22 mouse cellular contexts compared by ENCODE assay signal in the genomic region with DNA sequence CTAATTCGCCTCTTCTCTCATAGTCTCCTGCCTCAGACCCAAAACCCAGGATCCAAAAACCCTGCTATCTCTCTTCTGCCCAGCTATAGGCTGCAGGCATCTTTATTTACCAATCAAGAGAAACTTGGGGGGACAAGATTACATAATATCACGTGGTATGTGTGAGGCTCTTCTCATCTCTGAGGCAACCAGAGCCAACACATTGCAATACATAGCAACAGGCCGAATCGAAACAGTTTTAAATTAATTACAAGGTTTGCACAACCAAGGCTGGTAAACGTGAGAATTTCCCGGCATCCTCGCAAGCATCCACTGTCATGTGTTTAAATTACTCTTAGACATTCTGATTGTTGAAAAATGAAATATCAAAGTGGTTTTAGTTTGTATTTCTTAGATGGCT. TPM values are rescaled to one million over a fixed set of nuclear protein-coding genes. Genes with fewer than 3 reads are reported as not detected.
DNase-seq lines count a peak whose midpoint lies in the region; ATAC-seq lines count a peak whose summit lies in the region.
"Had no signal": no experiment of that assay in that cellular context is flagged by ENCODE, and none has a peak within 500 bp of the region (broad histone marks: within the 10 kb centered on the region; RNA-seq: fewer than 3 reads in every experiment).

No protein-coding gene starts in this region.

- peak; percentile 76 for ATAC-seq in common myeloid progenitor, adult 5-6 weeks (replicated peaks; ENCODE audit: low read depth, poor library complexity, severe bottlenecking)
- ATAC-seq in megakaryocyte, adult 5-6 weeks (ENCODE audit: poor library complexity, severe bottlenecking), result peak; percentile 66
- ATAC-seq: CD4-positive, CD25-positive, alpha-beta regulatory T cell, adult 4 months; forebrain, embryonic 14.5 days had no signal

- no peaks in the 10 kb centered on the region for H3K9me3 ChIP-seq in forebrain, embryonic 10.5 days
- H3K9me3 ChIP-seq: embryonic facial prominence, embryonic 10.5 days; G1E; heart, embryonic 10.5 days; hindbrain, embryonic 10.5 days had no signal

- H3K4me1 ChIP-seq in forebrain, embryonic 10.5 days, result no peaks in the 10 kb centered on the region
- H3K4me1 ChIP-seq: embryonic facial prominence, embryonic 10.5 days; heart, embryonic 10.5 days; hindbrain, embryonic 10.5 days had no signal

- 91% methylated on average over 7 of the region's 7 CpGs for WGBS in forebrain, embryonic 10.5 days

- H3K36me3 ChIP-seq in forebrain, embryonic 10.5 days (replicated peaks), result no peaks in the 10 kb centered on the region
- H3K36me3 ChIP-seq: embryonic facial prominence, embryonic 10.5 days; G1E; heart, embryonic 10.5 days; hindbrain, embryonic 10.5 days had no signal

- no peaks in the 10 kb centered on the region for H3K27me3 ChIP-seq in forebrain, embryonic 10.5 days (ENCODE audit: poor library complexity, severe bottlenecking)

- peak; percentile 10 for DNase-seq in lung, postnatal 25 days (ENCODE audit: low spot score)
- DNase-seq in lung, postnatal 14 days, result no peak
- DNase-seq in forebrain, embryonic 10.5 days (ENCODE audit: extremely low spot score, low spot score), result no peak
- no peak for DNase-seq in thymus, postnatal 36 days
- DNase-seq: adrenal gland, postnatal 10 days; B cell, adult 2 months; cerebellum, adult 18-20 months; cerebellum, adult 9-11 months; cerebellum, postnatal 36 days; gastrocnemius, adult 2 months; gastrocnemius, postnatal 25 days; heart, adult 18-20 months; heart, postnatal 10 days had no signal

- H3K27ac ChIP-seq in forebrain, embryonic 10.5 days, result no peak overlapping the region
- H3K27ac ChIP-seq: embryonic facial prominence, embryonic 10.5 days; gastrocnemius, adult 2 months; heart, embryonic 10.5 days; hindbrain, embryonic 10.5 days; hindbrain, embryonic 14.5 days had no signal

- H3K4me3 ChIP-seq in forebrain, embryonic 10.5 days, result no peak overlapping the region
- H3K4me3 ChIP-seq: embryonic facial prominence, embryonic 10.5 days; gastrocnemius, adult 2 months; heart, embryonic 10.5 days; hindbrain, embryonic 10.5 days had no signal

RNA-seq across cellular contexts. Expression of a gene that starts 47.1 kb away (rescaled TPM):
- total RNA-seq in common myeloid progenitor, adult 5-6 weeks (2017), result 53.4 and 57.9 TPM in 2 replicates
- total RNA-seq in megakaryocyte, adult 5-6 weeks (2015), result 34.7 and 41.9 TPM in 2 replicates
- total RNA-seq in megakaryocyte, adult 5-6 weeks (2017), result 50.3 and 56.3 TPM in 2 replicates
- polyA plus RNA-seq in forebrain, embryonic 10.5 days (2016; fragmentation: Nextera tagmentation; extraction: Ambion mirVana), result 27.1 and 27.7 TPM in 2 replicates
